Mouse (Mus musculus): Measurements from ENCODE around the gene Hook2.

- TF ChIP-seq CTCF (IDR thresholded peaks at IDR 0.05; ENCODE audit: low read depth) (no peak), EP300 (IDR thresholded peaks at IDR 0.05; ENCODE audit: low read depth) (peak; percentile 88)
These were observed 12.0 kb upstream of the Hook2 start, which contains the start of gene Junb for GRCm38 (mm10) chr8:84978248-84978940.

All from heart, postnatal 0 days (tissue).